Mouse (Mus musculus): ENCODE measurements at regions not wholly inside any gene's neighbourhood (a gene's known extent, or its start where the extent isn't known, plus 50 kb on each side); places are given as distances from the start of the nearest gene placed in this dataset.

DNA sequence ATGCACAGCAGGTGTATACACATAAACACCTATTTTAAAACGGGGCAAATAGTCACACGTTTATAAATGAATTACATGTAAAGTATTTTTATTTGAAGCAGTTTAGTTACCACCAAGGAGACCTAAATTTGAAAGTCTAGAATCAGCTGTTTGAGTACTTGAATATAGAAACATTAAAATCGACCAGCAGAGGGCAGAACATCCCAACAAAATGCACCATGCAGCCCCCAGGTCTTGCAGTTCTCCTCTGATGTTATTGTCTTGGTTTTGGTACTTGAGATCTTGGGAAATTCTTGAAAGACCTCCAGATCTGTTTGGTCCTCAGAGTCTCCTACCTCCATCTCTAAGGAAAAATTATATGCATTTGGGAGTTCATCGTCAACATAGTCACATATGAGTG, 656.0 kb downstream of the Rab28 start:
- H3K9ac ChIP-seq (ENCODE audit: low read length), result no peak overlapping the region
- H3K27me3 ChIP-seq (ENCODE audit: control insufficient read depth, insufficient read depth, low read length), result no peaks in the 10 kb centered on the region
- no peaks in the 10 kb centered on the region for H3K36me3 ChIP-seq (ENCODE audit: control insufficient read depth, insufficient read depth, low read length)
- 30% methylated on average over 4 of the region's 4 CpGs for WGBS
- no peak for TF ChIP-seq EP300 (optimal IDR thresholded peaks at IDR 0.05)
- TF ChIP-seq CTCF (IDR thresholded peaks at IDR 0.05; ENCODE audit: low read depth), result peak; percentile 66
- no peak overlapping the region for H3K4me3 ChIP-seq (ENCODE audit: low read depth, low read length)
- DNase-seq (ENCODE audit: low spot score) (no peak), ATAC-seq (ENCODE audit: low FRiP score, low TSS enrichment) (no peak)
- no peak overlapping the region for H3K27ac ChIP-seq (replicated peaks)
- no peaks in the 10 kb centered on the region for H3K4me1 ChIP-seq (replicated peaks; ENCODE audit: control insufficient read depth, insufficient read depth)
- no peak overlapping the region for H3K4me2 ChIP-seq (replicated peaks; ENCODE audit: low read depth)
- no peaks in the 10 kb centered on the region for H3K9me3 ChIP-seq (ENCODE audit: control insufficient read depth, low read length)

DNA sequence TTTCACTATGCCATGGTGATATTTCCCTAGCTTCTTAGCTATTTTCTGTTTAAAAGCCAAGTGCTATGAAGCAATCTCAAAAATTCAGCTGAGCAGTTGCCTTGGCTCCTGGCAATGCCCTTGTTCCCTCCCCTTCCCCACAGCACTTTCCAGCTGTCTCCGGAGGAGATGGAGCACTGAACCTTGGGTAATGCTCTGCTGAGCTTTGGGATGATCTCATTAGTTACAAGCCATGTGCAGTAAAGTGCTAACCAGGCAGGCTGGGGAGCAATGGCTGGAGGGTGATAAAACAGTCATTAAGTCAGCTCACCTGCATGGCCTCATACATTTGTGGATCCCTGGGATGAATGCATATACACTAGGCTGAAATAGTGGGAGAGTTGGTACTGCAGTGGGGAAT, 659.4 kb downstream of the Rab28 start:
- TF ChIP-seq CTCF (IDR thresholded peaks at IDR 0.05; ENCODE audit: low read depth) (no peak), EP300 (optimal IDR thresholded peaks at IDR 0.05) (no peak)
- Histone ChIP-seq H3K4me2 (replicated peaks; ENCODE audit: low read depth) (no peak overlapping the region), H3K27me3 (ENCODE audit: control insufficient read depth, insufficient read depth, low read length) (no peaks in the 10 kb centered on the region), H3K36me3 (ENCODE audit: control insufficient read depth, insufficient read depth, low read length) (no peaks in the 10 kb centered on the region), H3K4me1 (replicated peaks; ENCODE audit: control insufficient read depth, insufficient read depth) (no peaks in the 10 kb centered on the region), H3K4me3 (ENCODE audit: low read depth, low read length) (no peak overlapping the region), H3K27ac (replicated peaks) (no peak overlapping the region), H3K9ac (ENCODE audit: low read length) (no peak overlapping the region), H3K9me3 (ENCODE audit: control insufficient read depth, low read length) (no peaks in the 10 kb centered on the region)
- DNase-seq (ENCODE audit: low spot score) (no peak), ATAC-seq (ENCODE audit: low FRiP score, low TSS enrichment) (peak; percentile 32; the same call in 1 of the 2 replicates)
- 4% methylated on average over 1 of the region's 1 CpGs for WGBS

DNA sequence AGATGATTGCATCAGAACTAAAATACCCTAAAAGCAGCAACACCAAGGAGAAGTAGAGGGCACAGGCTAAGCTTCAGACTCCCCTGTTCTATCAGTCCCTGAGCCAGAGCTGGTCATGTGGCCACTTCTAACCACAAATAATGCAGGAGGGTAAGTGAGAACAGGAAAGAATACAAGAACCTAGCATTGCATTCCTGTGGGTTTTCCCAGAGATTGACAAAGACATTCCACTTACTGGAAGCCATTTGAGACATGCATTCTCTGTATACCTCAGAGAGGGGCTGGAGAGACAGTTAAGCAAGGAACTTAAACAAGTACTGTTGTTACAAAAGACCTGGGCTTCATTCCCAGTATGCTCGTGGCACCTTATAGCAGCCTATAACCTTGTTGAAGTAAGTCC, 662.7 kb downstream of the Rab28 start:
- WGBS, result 46% methylated on average over 1 of the region's 1 CpGs
- Histone ChIP-seq H3K4me2 (replicated peaks; ENCODE audit: low read depth) (no peak overlapping the region), H3K9me3 (ENCODE audit: control insufficient read depth, low read length) (no peaks in the 10 kb centered on the region), H3K4me3 (ENCODE audit: low read depth, low read length) (no peak overlapping the region), H3K9ac (ENCODE audit: low read length) (no peak overlapping the region), H3K27ac (replicated peaks) (no peak overlapping the region), H3K36me3 (ENCODE audit: control insufficient read depth, insufficient read depth, low read length) (no peaks in the 10 kb centered on the region), H3K27me3 (ENCODE audit: control insufficient read depth, insufficient read depth, low read length) (no peaks in the 10 kb centered on the region), H3K4me1 (replicated peaks; ENCODE audit: control insufficient read depth, insufficient read depth) (no peaks in the 10 kb centered on the region)
- ATAC-seq (ENCODE audit: low FRiP score, low TSS enrichment) (no peak), DNase-seq (ENCODE audit: low spot score) (no peak)
- no peak for TF ChIP-seq CTCF (IDR thresholded peaks at IDR 0.05; ENCODE audit: low read depth)
- no peak for TF ChIP-seq EP300 (optimal IDR thresholded peaks at IDR 0.05)

DNA sequence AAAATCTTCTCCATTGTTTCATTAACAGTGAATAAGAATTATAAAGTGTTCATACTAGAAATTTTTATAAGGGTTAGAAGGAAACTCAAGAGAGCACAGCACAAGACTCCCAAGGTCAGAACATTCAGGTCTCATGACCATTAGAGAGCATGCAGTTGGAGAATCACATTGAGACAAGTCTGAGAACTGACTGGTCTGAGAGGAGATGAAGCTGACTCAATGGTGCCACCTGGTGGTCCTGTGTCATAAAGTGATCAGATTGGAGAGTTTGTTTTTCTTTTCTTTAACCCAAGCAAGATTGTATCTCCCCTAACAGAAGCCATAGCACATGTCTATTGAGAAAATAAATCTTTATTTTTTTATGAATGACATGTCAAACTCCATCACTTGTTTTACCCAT, 663.5 kb downstream of the Rab28 start:
- Histone ChIP-seq H3K4me1 (replicated peaks; ENCODE audit: control insufficient read depth, insufficient read depth) (no peaks in the 10 kb centered on the region), H3K27ac (replicated peaks) (no peak overlapping the region), H3K27me3 (ENCODE audit: control insufficient read depth, insufficient read depth, low read length) (no peaks in the 10 kb centered on the region), H3K9me3 (ENCODE audit: control insufficient read depth, low read length) (no peaks in the 10 kb centered on the region), H3K36me3 (ENCODE audit: control insufficient read depth, insufficient read depth, low read length) (no peaks in the 10 kb centered on the region), H3K4me2 (replicated peaks; ENCODE audit: low read depth) (no peak overlapping the region), H3K9ac (ENCODE audit: low read length) (no peak overlapping the region), H3K4me3 (ENCODE audit: low read depth, low read length) (no peak overlapping the region)
- 0 out of 2 replicates have a peak, but pooled peaks have one; percentile 24 for ATAC-seq (ENCODE audit: low FRiP score, low TSS enrichment)
- DNase-seq (ENCODE audit: low spot score), result peak; percentile 55
- TF ChIP-seq EP300 (optimal IDR thresholded peaks at IDR 0.05) (no peak), CTCF (IDR thresholded peaks at IDR 0.05; ENCODE audit: low read depth) (peak; percentile 83)

DNA sequence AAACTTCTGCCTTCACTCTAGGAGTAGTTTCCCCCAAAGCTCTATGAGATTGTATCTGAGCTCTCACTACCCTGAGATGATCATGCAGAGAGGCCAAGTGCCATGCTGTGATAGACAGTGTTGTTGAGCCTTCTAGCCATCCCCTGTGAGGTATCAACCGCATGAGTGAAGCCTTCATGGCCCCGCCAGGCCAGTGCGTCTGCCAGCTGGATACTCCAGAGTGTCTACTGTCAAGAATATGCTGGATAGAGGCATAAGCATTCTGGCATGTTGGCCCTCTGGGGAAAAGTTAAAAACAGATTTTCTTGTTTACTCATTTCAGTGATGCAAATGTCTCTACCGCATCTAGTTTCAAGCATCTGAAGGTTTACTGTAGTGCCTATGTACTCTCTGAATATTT, 669.2 kb downstream of the Rab28 start:
- WGBS, result 84% methylated on average over 4 of the region's 4 CpGs
- no peak for DNase-seq (ENCODE audit: low spot score)

DNA sequence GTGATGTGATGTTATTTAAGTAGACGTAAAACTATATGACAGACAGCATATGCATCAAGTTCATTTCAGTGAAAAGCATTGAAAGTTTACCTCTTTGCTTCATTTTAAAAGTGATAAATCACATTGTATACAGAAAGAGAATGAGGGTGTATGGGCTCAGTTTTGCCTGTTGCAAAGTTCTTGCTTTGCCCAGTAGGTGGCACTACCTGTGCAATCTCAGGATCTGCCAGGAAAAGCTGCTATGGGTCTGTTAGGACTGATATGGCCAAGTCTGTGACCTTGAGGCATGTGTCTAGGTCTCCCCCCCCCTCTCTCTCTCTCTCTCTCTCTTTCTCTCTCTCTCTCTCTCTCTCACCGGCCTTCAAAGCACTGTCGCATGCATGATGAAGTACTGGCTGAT, 701.3 kb downstream of the Rab28 start:
- ATAC-seq (ENCODE audit: low FRiP score, low TSS enrichment), result no peak
- peak; percentile 15 for DNase-seq (ENCODE audit: low spot score)
- H3K4me3 ChIP-seq (ENCODE audit: low read depth, low read length), result no peak overlapping the region
- no peaks in the 10 kb centered on the region for H3K4me1 ChIP-seq (replicated peaks; ENCODE audit: control insufficient read depth, insufficient read depth)
- no peak overlapping the region for H3K4me2 ChIP-seq (replicated peaks; ENCODE audit: low read depth)
- H3K36me3 ChIP-seq (ENCODE audit: control insufficient read depth, insufficient read depth, low read length), result no peaks in the 10 kb centered on the region
- peak; percentile 72 for TF ChIP-seq CTCF (IDR thresholded peaks at IDR 0.05; ENCODE audit: low read depth)
- TF ChIP-seq EP300 (optimal IDR thresholded peaks at IDR 0.05), result no peak
- H3K9ac ChIP-seq (ENCODE audit: low read length), result no peak overlapping the region
- no peaks in the 10 kb centered on the region for H3K27me3 ChIP-seq (ENCODE audit: control insufficient read depth, insufficient read depth, low read length)
- WGBS, result 55% methylated on average over 3 of the region's 3 CpGs
- no peaks in the 10 kb centered on the region for H3K9me3 ChIP-seq (ENCODE audit: control insufficient read depth, low read length)
- H3K27ac ChIP-seq (replicated peaks), result no peak overlapping the region

More for the DNA sequence above, 669.2 kb downstream of the Rab28 start:
- no peaks in the 10 kb centered on the region for H3K4me1 ChIP-seq (replicated peaks; ENCODE audit: control insufficient read depth, insufficient read depth)
- H3K27me3 ChIP-seq (ENCODE audit: control insufficient read depth, insufficient read depth, low read length), result no peaks in the 10 kb centered on the region
- no peak overlapping the region for H3K9ac ChIP-seq (ENCODE audit: low read length)
- TF ChIP-seq CTCF (IDR thresholded peaks at IDR 0.05; ENCODE audit: low read depth) (no peak), EP300 (optimal IDR thresholded peaks at IDR 0.05) (no peak)
- no peak for ATAC-seq (ENCODE audit: low FRiP score, low TSS enrichment)
- H3K36me3 ChIP-seq (ENCODE audit: control insufficient read depth, insufficient read depth, low read length), result no peaks in the 10 kb centered on the region
- H3K27ac ChIP-seq (replicated peaks), result no peak overlapping the region
- no peaks in the 10 kb centered on the region for H3K9me3 ChIP-seq (ENCODE audit: control insufficient read depth, low read length)
- no peak overlapping the region for H3K4me3 ChIP-seq (ENCODE audit: low read depth, low read length)
- no peak overlapping the region for H3K4me2 ChIP-seq (replicated peaks; ENCODE audit: low read depth)

Data from stomach, postnatal 0 days (tissue).